ENCODE assay signal across 8 mouse cellular contexts in genomic region chr2:76001392-76001791, GRCm38 (mm10). TPM values are rescaled to one million over a fixed set of nuclear protein-coding genes. Genes with fewer than 3 reads are reported as not detected.
DNase-seq lines count a peak whose midpoint lies in the region; ATAC-seq and TF ChIP-seq lines count a peak whose summit lies in the region.

No protein-coding gene starts in this region.

- no peak overlapping the region for H3K27ac ChIP-seq in bone marrow macrophage, adult 2 months (ENCODE audit: insufficient read depth, low read depth, low read length)
- H3K27ac ChIP-seq in gastrocnemius, adult 2 months = no peak overlapping the region

- peak; percentile 77 for ATAC-seq in megakaryocyte, adult 5-6 weeks (ENCODE audit: poor library complexity, severe bottlenecking)

- H3K4me1 ChIP-seq in bone marrow macrophage, adult 2 months (ENCODE audit: control insufficient read depth, insufficient read depth, low read length) = peaks cover 17% of the 10 kb centered on the region

- TF ChIP-seq POLR2A in bone marrow macrophage, adult 2 months (IDR thresholded peaks at IDR 0.05; ENCODE audit: borderline replicate concordance, low read depth, low read length) = no peak

- DNase-seq in frontal cortex, postnatal 25 days (ENCODE audit: low spot score in 2 of 2) = peak; percentile 45 to 47
- no peak for DNase-seq in frontal cortex, postnatal 10 days (ENCODE audit: low spot score in 2 of 2)
- DNase-seq in CD4-positive, CD25-positive, alpha-beta regulatory T cell, adult 2 months (ENCODE audit: low read depth, low spot score) = peak; percentile 83
- DNase-seq in gastrocnemius, adult 2 months = peak; percentile 79
- DNase-seq in kidney, postnatal 36 days = peak; percentile 80 to 93
- DNase-seq in testis, postnatal 14 days (ENCODE audit: low spot score) = peak; percentile 59

- peak; percentile 95 for TF ChIP-seq CTCF in bone marrow macrophage, adult 2 months (IDR thresholded peaks at IDR 0.05; ENCODE audit: low read depth, low read length)
- peak; percentile 84 for TF ChIP-seq CTCF in gastrocnemius, adult 2 months (IDR thresholded peaks at IDR 0.05)

- intact Hi-C loops in gastrocnemius, adult 2 months (cut with DNase I) = no loop called here

- H3K4me3 ChIP-seq in bone marrow macrophage, adult 2 months (ENCODE audit: insufficient read depth, low read length) = no peak overlapping the region
- no peak overlapping the region for H3K4me3 ChIP-seq in gastrocnemius, adult 2 months

RNA-seq across cellular contexts. Expression of gene Ttc30a1, which starts 19.6 kb away (rescaled TPM):
- 1.6 and 1.9 TPM in 2 replicates for polyA plus RNA-seq in bone marrow macrophage, adult 2 months (2012; ENCODE audit: insufficient read depth, insufficient read length, missing spikeins)
- total RNA-seq in gastrocnemius, adult 2 months (2021) = 1 to 10 TPM; 1.1 to 1.6 TPM
- 1.4 and 2.6 TPM in 2 replicates for total RNA-seq in megakaryocyte, adult 5-6 weeks (2015)
- total RNA-seq in megakaryocyte, adult 5-6 weeks (2017) = 2.2 and 2.8 TPM in 2 replicates

RNA-seq across cellular contexts. Expression of gene Ttc30a2, which starts 23.4 kb away (rescaled TPM):
- polyA plus RNA-seq in bone marrow macrophage, adult 2 months (2012; ENCODE audit: insufficient read depth, insufficient read length, missing spikeins) = not detected in 2 replicates
- total RNA-seq in gastrocnemius, adult 2 months (2021) = under 1 TPM; 0.33 to 0.38 TPM
- not detected in 2 replicates for total RNA-seq in megakaryocyte, adult 5-6 weeks (2015)
- 0.08 TPM in 1 of 2 replicates, not detected in the other for total RNA-seq in megakaryocyte, adult 5-6 weeks (2017)

Comparison
In these comparisons a context has a peak if more than half of its experiments do, and no peak if none do; other contexts are left out.
1. DNase-seq: peak in frontal cortex, postnatal 25 days (2 of 2), CD4-positive, CD25-positive, alpha-beta regulatory T cell, adult 2 months (single experiment), gastrocnemius, adult 2 months (single experiment), kidney, postnatal 36 days (2 of 2) and testis, postnatal 14 days (single experiment); none in frontal cortex, postnatal 10 days (0 of 2).